Mouse (Mus musculus) myocyte (in vitro differentiated cells): ENCODE data around the gene Zfp280b. TPM values are rescaled to one million over a fixed set of nuclear protein-coding genes. Genes with fewer than 3 reads are reported as not detected.

Experiments
- H3K27me3 ChIP-seq: one replicate; pipeline ENCODE4 v1.6.1; 2011; ENCODE audit not compliant: control insufficient read depth, insufficient read depth, insufficient read length
- H3K36me3 ChIP-seq: one replicate; pipeline ENCODE4 v1.6.1; 2011; ENCODE audit not compliant: control insufficient read depth, insufficient read depth
- H3K4me2 ChIP-seq: one replicate; pipeline ENCODE4 v1.6.1; 2011; ENCODE audit warnings: low read depth, control low read depth
- H3K4me3 ChIP-seq: one replicate; pipeline ENCODE4 v1.5.1; 2011; ENCODE audit warnings: mild to moderate bottlenecking, control low read depth, moderate library complexity
- H3K79me2 ChIP-seq: one replicate; pipeline ENCODE4 v1.6.1; 2011; ENCODE audit not compliant: control insufficient read depth, insufficient read depth
- H3ac ChIP-seq: one replicate; pipeline ENCODE4 v1.6.1; 2011; ENCODE audit not compliant: control insufficient read depth, insufficient read length
- CEBPB ChIP-seq: IDR thresholded peaks from 2 replicates; pipeline ENCODE4 v1.6.1; 2011; ENCODE audit warnings: mild to moderate bottlenecking, moderate library complexity; ENCODE audit not compliant: poor library complexity, insufficient read depth, severe bottlenecking
- E2F4 ChIP-seq: IDR thresholded peaks from one replicate; pipeline ENCODE4 v1.6.1; 2011; ENCODE audit warnings: mild to moderate bottlenecking, control low read depth, moderate library complexity; ENCODE audit not compliant: insufficient read depth
- MAX ChIP-seq: IDR thresholded peaks from one replicate; pipeline ENCODE4 v1.6.1; 2011; ENCODE audit warnings: low read depth, mild to moderate bottlenecking, control low read depth
- MYOD1 ChIP-seq, 3 experiments: IDR thresholded peaks; one replicate each; pipeline ENCODE4 v1.6.1; 2011; ENCODE audit warnings: control low read depth in 2 of 3, low read depth in 2 of 3, mild to moderate bottlenecking in 2 of 3, moderate library complexity in 1 of 3; ENCODE audit not compliant: insufficient read length in 2 of 3, control insufficient read depth in 1 of 3
- MYOG ChIP-seq, 3 experiments: IDR thresholded peaks; one replicate each; pipeline ENCODE4 v1.6.1; 2011; ENCODE audit warnings: control low read depth in 2 of 3, low read depth in 2 of 3, mild to moderate bottlenecking in 2 of 3; ENCODE audit not compliant: insufficient read length in 2 of 3, control insufficient read depth in 1 of 3, insufficient read depth in 1 of 3
- POLR2A ChIP-seq: IDR thresholded peaks from one replicate; pipeline ENCODE4 v1.6.1; 2011; ENCODE audit warnings: low read depth, mild to moderate bottlenecking, control low read depth, moderate library complexity; ENCODE audit not compliant: insufficient read length
- POLR2AphosphoS2 ChIP-seq: IDR thresholded peaks from one replicate; pipeline ENCODE4 v1.6.1; 2011; ENCODE audit warnings: low read depth, control low read depth; ENCODE audit not compliant: insufficient read length
- REST ChIP-seq: IDR thresholded peaks from one replicate; pipeline ENCODE4 v1.6.1; 2011; ENCODE audit warnings: mild to moderate bottlenecking, control low read depth, moderate library complexity; ENCODE audit not compliant: insufficient read depth, insufficient read length
- SRF ChIP-seq: IDR thresholded peaks from one replicate; pipeline ENCODE4 v1.6.1; 2011; ENCODE audit warnings: low read depth; ENCODE audit not compliant: control insufficient read depth, insufficient read length
- TCF12 ChIP-seq: IDR thresholded peaks from one replicate; pipeline ENCODE4 v1.6.1; 2011; ENCODE audit warnings: mild to moderate bottlenecking, control low read depth; ENCODE audit not compliant: poor library complexity, insufficient read depth, severe bottlenecking
- TCF3 ChIP-seq: IDR thresholded peaks from one replicate; pipeline ENCODE4 v1.6.1; 2011; ENCODE audit warnings: low read depth, control low read depth; ENCODE audit not compliant: insufficient read length
- USF1 ChIP-seq: IDR thresholded peaks from one replicate; pipeline ENCODE4 v1.6.1; 2011; ENCODE audit warnings: low read depth, mild to moderate bottlenecking, control low read depth, moderate library complexity
- polyA plus RNA-seq: library from polyadenylated mRNA; unstranded; fragments of >200 nt; fragmentation: generic; extraction: Trizol; gene quantifications from one replicate; pipeline ENCODE4 v1.2.1, GENCODE M21; 2012; ENCODE audit warnings: missing spikeins

The Zfp280b gene
- polyA plus RNA-seq, 1 experiment = 5.7 TPM

DNA sequence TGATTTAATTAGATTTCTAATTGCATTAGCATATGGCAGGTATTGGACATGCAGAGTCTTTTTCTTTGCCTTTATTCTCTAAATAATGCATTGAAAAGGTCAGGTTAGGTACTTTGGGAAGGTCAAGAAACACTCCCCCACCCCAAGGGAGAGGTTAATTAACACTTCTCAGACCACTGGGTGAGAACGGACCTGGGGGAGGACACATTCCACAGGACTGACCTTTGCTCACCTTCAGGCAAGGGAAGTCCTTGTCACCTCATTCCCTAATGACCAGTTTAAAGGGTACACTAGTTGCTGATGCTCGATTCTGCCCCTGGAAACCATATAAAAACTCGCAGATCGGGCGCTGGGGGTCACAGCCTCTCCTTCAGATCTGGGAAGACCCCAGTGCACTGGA is 3.2 kb upstream of the Zfp280b start:
- TF ChIP-seq CEBPB = no peak
- TF ChIP-seq TCF3 = no peak
- TF ChIP-seq USF1 = no peak
- TF ChIP-seq POLR2AphosphoS2 = no peak
- no peak for TF ChIP-seq MYOD1 (IDR thresholded peaks at IDR 0.05; ENCODE audit: control insufficient read depth in 1 of 3, insufficient read length in 2 of 3, low read depth in 2 of 3)
- no peak for TF ChIP-seq POLR2A
- Histone ChIP-seq H3K79me2 (peaks cover 17% of the 10 kb centered on the region), H3ac (no peak overlapping the region), H3K27me3 (no peaks in the 10 kb centered on the region), H3K4me2 (no peak overlapping the region), H3K4me3 (no peak overlapping the region), H3K36me3 (no peaks in the 10 kb centered on the region)

- no peaks in the 10 kb centered on the region for H3K36me3 ChIP-seq
Measured at GRCm38 (mm10) chr10:76030496-76030895, 2.0 kb upstream of the Zfp280b start.

DNA sequence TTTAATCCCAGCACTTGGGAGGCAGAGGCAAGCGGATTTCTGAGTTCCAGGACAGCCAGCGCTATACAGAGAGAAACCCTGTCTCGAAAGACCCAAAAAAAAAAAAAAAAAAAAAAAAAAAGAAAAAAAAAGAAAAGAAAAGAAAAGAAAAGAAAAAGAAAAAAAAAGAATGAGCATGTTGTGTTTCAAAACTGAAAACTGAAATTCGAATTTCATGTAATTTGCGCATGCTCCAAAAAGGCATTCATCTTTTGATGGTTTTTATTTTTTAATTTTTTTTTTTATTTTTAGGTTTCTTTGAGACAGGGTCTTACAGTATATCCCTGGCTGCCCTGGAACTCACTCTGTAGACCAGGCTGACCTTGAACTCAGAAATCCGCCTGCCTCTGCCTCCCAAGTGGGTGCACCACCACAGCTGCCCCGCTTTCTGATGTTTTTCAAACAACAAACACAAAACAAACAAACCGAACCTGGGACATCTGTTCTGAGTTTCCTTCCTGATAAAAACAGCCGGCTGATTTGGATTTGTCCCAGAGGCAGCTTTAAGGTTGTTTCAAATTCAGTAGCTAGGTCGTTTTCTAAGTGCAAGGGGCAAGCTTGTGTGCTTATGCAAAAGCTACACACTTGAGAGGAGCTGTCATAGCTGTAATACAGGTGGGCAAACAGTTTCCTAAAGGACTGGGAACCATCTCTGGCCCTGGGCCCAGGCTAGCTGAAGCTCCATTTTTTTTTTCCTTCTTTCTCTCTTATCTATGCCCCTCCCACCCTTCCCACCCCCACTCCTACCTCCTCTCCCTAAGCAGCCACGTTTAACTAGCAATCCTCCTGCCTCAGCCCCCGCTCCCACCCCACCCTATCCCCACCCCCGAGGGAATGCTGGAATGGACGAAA is 694 bp upstream of the Zfp280b start:
- H3K4me2 ChIP-seq = peak overlapping the region; percentile 90
- H3ac ChIP-seq = peak overlapping the region; percentile 53
- H3K79me2 ChIP-seq = peaks cover 41% of the 10 kb centered on the region
- H3K36me3 ChIP-seq = no peaks in the 10 kb centered on the region
- H3K4me3 ChIP-seq = peak overlapping the region; percentile 85
- no peak for TF ChIP-seq REST
- no peak for TF ChIP-seq CEBPB
- no peak for TF ChIP-seq MAX
- H3K27me3 ChIP-seq = no peaks in the 10 kb centered on the region

More at GRCm38 (mm10) chr10:76030496-76030895, 2.0 kb upstream of the Zfp280b start:
- Histone ChIP-seq H3K4me2 (no peak overlapping the region), H3K4me3 (no peak overlapping the region), H3K27me3 (no peaks in the 10 kb centered on the region), H3ac (no peak overlapping the region), H3K79me2 (peaks cover 29% of the 10 kb centered on the region)
- no peak for TF ChIP-seq MYOG (IDR thresholded peaks at IDR 0.05; ENCODE audit: control insufficient read depth in 1 of 3, insufficient read depth in 1 of 3, insufficient read length in 2 of 3, low read depth in 2 of 3)
- TF ChIP-seq CEBPB = no peak
- TF ChIP-seq MAX = no peak
- TF ChIP-seq E2F4 = no peak
- no peak for TF ChIP-seq MYOD1 (IDR thresholded peaks at IDR 0.05; ENCODE audit: control insufficient read depth in 1 of 3, insufficient read length in 2 of 3, low read depth in 2 of 3)
- no peak for TF ChIP-seq TCF12
- no peak for TF ChIP-seq POLR2A
- TF ChIP-seq SRF = no peak
- no peak for TF ChIP-seq USF1
- no peak for TF ChIP-seq POLR2AphosphoS2
- no peak for TF ChIP-seq TCF3
- no peak for TF ChIP-seq REST

GRCm38 (mm10) chr10:76033119-76033455 is 637 bp downstream of the Zfp280b start:
- H3K4me2 ChIP-seq = peak overlapping the region; percentile 75
- H3K79me2 ChIP-seq = peaks cover 53% of the 10 kb centered on the region
- TF ChIP-seq USF1 (no peak), E2F4 (no peak), MYOD1 (IDR thresholded peaks at IDR 0.05; ENCODE audit: control insufficient read depth in 1 of 3, insufficient read length in 2 of 3, low read depth in 2 of 3) (no peak), TCF3 (no peak), POLR2A (no peak), POLR2AphosphoS2 (no peak), SRF (no peak)
- peak overlapping the region; percentile 85 for H3K4me3 ChIP-seq
- H3K27me3 ChIP-seq = no peaks in the 10 kb centered on the region
- peak overlapping the region; percentile 53 for H3ac ChIP-seq
- H3K36me3 ChIP-seq = peaks cover 7% of the 10 kb centered on the region

GRCm38 (mm10) chr10:76034001-76034600 is 1.7 kb downstream of the Zfp280b start:
- Histone ChIP-seq H3ac (no peak overlapping the region), H3K36me3 (peaks cover 17% of the 10 kb centered on the region), H3K4me2 (peak overlapping the region; percentile 75), H3K79me2 (peaks cover 59% of the 10 kb centered on the region), H3K4me3 (peak overlapping the region; percentile 85), H3K27me3 (no peaks in the 10 kb centered on the region)
- TF ChIP-seq TCF3 (no peak), USF1 (no peak), CEBPB (no peak)
